Mouse (Mus musculus) left cerebral cortex, postnatal 36 days (tissue): ENCODE data around the gene 4933400A11Rik. TPM values are rescaled to one million over a fixed set of nuclear protein-coding genes. Genes with fewer than 3 reads are reported as not detected.

Experiments used
- total RNA-seq, 2 experiments: library from RNA; stranded (reverse); gene quantifications; 2 replicates each; pipeline ENCODE4 v1.2.3; 2021

Gene 4933400A11Rik
- total RNA-seq, 2 experiments from 2014 or later: not detected

Other genes with a start within 250 kb of the 4933400A11Rik start
- gene Mid1, start 94.4 kb downstream of the 4933400A11Rik start, total RNA-seq: 10 to 100 TPM; 12.8 to 23.1 TPM
- gene Gm21887, start 230.0 kb upstream of the 4933400A11Rik start, total RNA-seq: 100 to 1,000 TPM; 169 to 228 TPM